Mouse (Mus musculus) spleen, adult 2 months (tissue): ENCODE data around the gene Camk2b. TPM values are rescaled to one million over a fixed set of nuclear protein-coding genes. Genes with fewer than 3 reads are reported as not detected.

Source experiments
- DNase-seq, 2 experiments: peaks; one replicate each; pipeline versions ENCODE4 v3.0.0 to v3.0.0-alpha.2; 2012 to 2021; ENCODE audit warnings: low spot score in 2 of 2, low read depth in 1 of 2
- H3K27ac ChIP-seq: fragments of 200-500 bp; 2 replicates; pipeline ENCODE4 v1.5.1; 2012; ENCODE audit warnings: low read length, inconsistent platforms; ENCODE audit not compliant: insufficient read depth
- H3K27me3 ChIP-seq: fragments of 200-500 bp; 2 replicates; pipeline ENCODE4 v1.6.1; 2012; ENCODE audit warnings: mild to moderate bottlenecking, moderate library complexity, low read length, inconsistent platforms; ENCODE audit not compliant: control insufficient read depth, insufficient read depth
- H3K36me3 ChIP-seq: fragments of 200-500 bp; 2 replicates; pipeline ENCODE4 v1.6.1; 2012; ENCODE audit warnings: mild to moderate bottlenecking, low read length, inconsistent platforms; ENCODE audit not compliant: control insufficient read depth, insufficient read depth
- H3K4me1 ChIP-seq: fragments of 200-500 bp; 2 replicates; pipeline ENCODE4 v1.6.1; 2011; ENCODE audit warnings: inconsistent platforms; ENCODE audit not compliant: control insufficient read depth, insufficient read depth, insufficient read length
- H3K4me3 ChIP-seq: fragments of 200-500 bp; 2 replicates; pipeline ENCODE4 v1.5.1; 2011; ENCODE audit warnings: mild to moderate bottlenecking, inconsistent platforms; ENCODE audit not compliant: insufficient read depth, insufficient read length; ENCODE audit errors: extremely low read depth
- CTCF ChIP-seq: fragments of 200-500 bp; IDR thresholded peaks from 2 replicates; pipeline ENCODE4 v1.5.1; 2011; ENCODE audit warnings: mild to moderate bottlenecking, inconsistent platforms; ENCODE audit not compliant: insufficient read depth, insufficient read length, insufficient replicate concordance; ENCODE audit errors: extremely low read depth
- POLR2A ChIP-seq: fragments of 200-500 bp; IDR thresholded peaks from 2 replicates; pipeline ENCODE4 v1.6.1; 2011; ENCODE audit warnings: low read depth, low read length, inconsistent platforms
- WGBS: fragments of 180-500 bp; shearing (Covaris S2); methylation state at CpG from one replicate; pipeline ENCODE4 v1.1.7; 2018; 5-methylcytosine and 5-hydroxymethylcytosine counted together
- polyA plus RNA-seq: library from polyadenylated mRNA; depleted of rRNA; stranded (reverse); fragments of >200 nt; gene quantifications from 2 replicates; pipeline ENCODE4 v1.2.3, GENCODE M21; 2012

The Camk2b gene
- polyA plus RNA-seq, 1 experiment, result 7.8 TPM

GRCm38 (mm10) chr11:5954965-5955504, 111.1 kb downstream of the Camk2b start:
- peaks cover 2% of the 10 kb centered on the region; the same call in 1 of the 2 replicates for H3K4me1 ChIP-seq
- 6% methylated on average over 7 of the region's 7 CpGs for WGBS
- peak; percentile 11; the same call in 1 of the 2 replicates for TF ChIP-seq CTCF
- no peak for TF ChIP-seq POLR2A

GRCm38 (mm10) chr11:5954435-5954834, 111.7 kb downstream of the Camk2b start:
- 58% methylated on average over 5 of the region's 5 CpGs for WGBS
- no peak for DNase-seq
- TF ChIP-seq CTCF (no peak), POLR2A (no peak)
- Histone ChIP-seq H3K4me1 (peaks cover 8% of the 10 kb centered on the region; the same call in 1 of the 2 replicates), H3K36me3 (peaks cover 3% of the 10 kb centered on the region), H3K27ac (no peak overlapping the region), H3K27me3 (no peaks in the 10 kb centered on the region), H3K4me3 (no peak overlapping the region)

More at GRCm38 (mm10) chr11:5954965-5955504, 111.1 kb downstream of the Camk2b start:
- Histone ChIP-seq H3K4me3 (peak overlapping the region; percentile 91), H3K27ac (peak overlapping the region; percentile 93), H3K27me3 (no peaks in the 10 kb centered on the region), H3K36me3 (peaks cover 5% of the 10 kb centered on the region)
- peak; percentile 31 to 43 for DNase-seq

GRCm38 (mm10) chr11:5953130-5953765, 112.9 kb downstream of the Camk2b start:
- Histone ChIP-seq H3K27ac (no peak overlapping the region), H3K4me3 (no peak overlapping the region), H3K36me3 (no peaks in the 10 kb centered on the region), H3K4me1 (peaks cover 9% of the 10 kb centered on the region; the same call in 1 of the 2 replicates), H3K27me3 (no peaks in the 10 kb centered on the region)
- 50% methylated on average over 8 of the region's 8 CpGs for WGBS
- DNase-seq, result no peak
- no peak for TF ChIP-seq CTCF
- no peak for TF ChIP-seq POLR2A

- H3K4me1 ChIP-seq, result peaks cover 9% of the 10 kb centered on the region; the same call in 1 of the 2 replicates
- TF ChIP-seq CTCF, result no peak
- no peak for TF ChIP-seq POLR2A
- 88% methylated on average over 5 of the region's 5 CpGs for WGBS
- H3K36me3 ChIP-seq, result no peaks in the 10 kb centered on the region
- H3K27ac ChIP-seq, result no peak overlapping the region
- no peaks in the 10 kb centered on the region for H3K27me3 ChIP-seq
- DNase-seq, result no peak
- H3K4me3 ChIP-seq, result no peak overlapping the region
These were observed 113.7 kb downstream of the Camk2b start for GRCm38 (mm10) chr11:5952501-5952900.

- Histone ChIP-seq H3K4me3 (no peak within 1 kb of the TSS), H3K27ac (0 out of 2 replicates have a peak within 1 kb of the TSS, but pooled peaks have one; percentile 2), H3K27me3 (no peaks in the 10 kb centered on the region), H3K36me3 (no peaks in the 10 kb centered on the region), H3K4me1 (peaks cover 9% of the 10 kb centered on the region; the same call in 1 of the 2 replicates)
- WGBS, result 17% methylated on average over 8 of the region's 8 CpGs
- TF ChIP-seq CTCF, result no peak
- no peak for TF ChIP-seq POLR2A
- DNase-seq, result peak in 1 of 2 experiments; percentile 15
These were observed 116.4 kb downstream of the Camk2b start, which contains the start of gene Gck for GRCm38 (mm10) chr11:5949586-5950352. TSS of gene Gck (minus strand) at chr11:5950081.

- Histone ChIP-seq H3K27ac (no peak overlapping the region), H3K36me3 (no peaks in the 10 kb centered on the region), H3K27me3 (no peaks in the 10 kb centered on the region), H3K4me3 (no peak overlapping the region), H3K4me1 (peaks cover 9% of the 10 kb centered on the region; the same call in 1 of the 2 replicates)
- no peak for TF ChIP-seq CTCF
- WGBS, result 56% methylated on average over 9 of the region's 10 CpGs
- DNase-seq, result no peak
These were observed 117.5 kb downstream of the Camk2b start for GRCm38 (mm10) chr11:5948546-5949250.
